Mouse (Mus musculus) myocyte (in vitro differentiated cells): ENCODE data around the gene B3galnt1. TPM values are rescaled to one million over a fixed set of nuclear protein-coding genes. Genes with fewer than 3 reads are reported as not detected.

ENCODE experiments used
- H3K27me3 ChIP-seq: one replicate; pipeline ENCODE4 v1.6.1; 2011; ENCODE audit not compliant: control insufficient read depth, insufficient read depth, insufficient read length
- H3K36me3 ChIP-seq: one replicate; pipeline ENCODE4 v1.6.1; 2011; ENCODE audit not compliant: control insufficient read depth, insufficient read depth
- H3K4me2 ChIP-seq: one replicate; pipeline ENCODE4 v1.6.1; 2011; ENCODE audit warnings: low read depth, control low read depth
- H3K4me3 ChIP-seq: one replicate; pipeline ENCODE4 v1.5.1; 2011; ENCODE audit warnings: mild to moderate bottlenecking, control low read depth, moderate library complexity
- H3K79me2 ChIP-seq: one replicate; pipeline ENCODE4 v1.6.1; 2011; ENCODE audit not compliant: control insufficient read depth, insufficient read depth
- H3ac ChIP-seq: one replicate; pipeline ENCODE4 v1.6.1; 2011; ENCODE audit not compliant: control insufficient read depth, insufficient read length
- CEBPB ChIP-seq: IDR thresholded peaks from 2 replicates; pipeline ENCODE4 v1.6.1; 2011; ENCODE audit warnings: mild to moderate bottlenecking, moderate library complexity; ENCODE audit not compliant: poor library complexity, insufficient read depth, severe bottlenecking
- MYOD1 ChIP-seq, 3 experiments: IDR thresholded peaks; one replicate each; pipeline ENCODE4 v1.6.1; 2011; ENCODE audit warnings: control low read depth in 2 of 3, low read depth in 2 of 3, mild to moderate bottlenecking in 2 of 3, moderate library complexity in 1 of 3; ENCODE audit not compliant: insufficient read length in 2 of 3, control insufficient read depth in 1 of 3
- MYOG ChIP-seq, 3 experiments: IDR thresholded peaks; one replicate each; pipeline ENCODE4 v1.6.1; 2011; ENCODE audit warnings: control low read depth in 2 of 3, low read depth in 2 of 3, mild to moderate bottlenecking in 2 of 3; ENCODE audit not compliant: insufficient read length in 2 of 3, control insufficient read depth in 1 of 3, insufficient read depth in 1 of 3
- POLR2A ChIP-seq: IDR thresholded peaks from one replicate; pipeline ENCODE4 v1.6.1; 2011; ENCODE audit warnings: low read depth, mild to moderate bottlenecking, control low read depth, moderate library complexity; ENCODE audit not compliant: insufficient read length
- REST ChIP-seq: IDR thresholded peaks from one replicate; pipeline ENCODE4 v1.6.1; 2011; ENCODE audit warnings: mild to moderate bottlenecking, control low read depth, moderate library complexity; ENCODE audit not compliant: insufficient read depth, insufficient read length
- SRF ChIP-seq: IDR thresholded peaks from one replicate; pipeline ENCODE4 v1.6.1; 2011; ENCODE audit warnings: low read depth; ENCODE audit not compliant: control insufficient read depth, insufficient read length
- polyA plus RNA-seq: library from polyadenylated mRNA; unstranded; fragments of >200 nt; fragmentation: generic; extraction: Trizol; gene quantifications from one replicate; pipeline ENCODE4 v1.2.1, GENCODE M21; 2012; ENCODE audit warnings: missing spikeins

B3galnt1 gene
- polyA plus RNA-seq, 1 experiment, result 1.6 TPM

DNA sequence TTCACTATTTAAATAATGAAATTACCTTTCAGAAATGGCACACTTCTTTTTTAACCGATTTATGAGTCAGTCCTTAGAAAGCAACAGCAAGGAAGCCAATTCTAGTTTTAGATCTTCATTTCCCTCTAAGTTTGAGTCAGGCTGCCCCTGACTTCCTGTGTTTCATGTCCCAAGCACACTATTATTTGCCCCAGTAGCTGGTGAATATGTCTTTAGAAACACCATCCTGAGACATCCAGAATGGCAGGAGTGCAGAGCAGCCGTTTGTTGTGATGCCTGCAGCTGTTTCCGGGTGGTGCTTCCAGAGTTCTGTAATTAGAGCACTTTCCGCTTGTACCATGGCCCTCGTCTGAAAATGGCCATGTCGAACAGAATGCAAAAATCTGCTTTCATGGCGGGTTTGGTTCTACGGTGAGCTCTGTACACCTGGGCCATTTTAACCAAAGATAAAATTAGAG is 73.7 kb downstream of the B3galnt1 start:
- Histone ChIP-seq H3K36me3 (no peaks in the 10 kb centered on the region), H3K4me2 (peak overlapping the region; percentile 62), H3K79me2 (no peaks in the 10 kb centered on the region), H3ac (no peak overlapping the region), H3K4me3 (no peak overlapping the region), H3K27me3 (no peaks in the 10 kb centered on the region)
- peak in 2 of 3 experiments; percentile 56 to 63 for TF ChIP-seq MYOG (IDR thresholded peaks at IDR 0.05; ENCODE audit: control insufficient read depth in 1 of 3, insufficient read depth in 1 of 3, insufficient read length in 2 of 3, low read depth in 2 of 3)
- TF ChIP-seq MYOD1 (IDR thresholded peaks at IDR 0.05; ENCODE audit: control insufficient read depth in 1 of 3, insufficient read length in 2 of 3, low read depth in 2 of 3), result peak in 2 of 3 experiments; percentile 29 to 71
- no peak for TF ChIP-seq POLR2A

DNA sequence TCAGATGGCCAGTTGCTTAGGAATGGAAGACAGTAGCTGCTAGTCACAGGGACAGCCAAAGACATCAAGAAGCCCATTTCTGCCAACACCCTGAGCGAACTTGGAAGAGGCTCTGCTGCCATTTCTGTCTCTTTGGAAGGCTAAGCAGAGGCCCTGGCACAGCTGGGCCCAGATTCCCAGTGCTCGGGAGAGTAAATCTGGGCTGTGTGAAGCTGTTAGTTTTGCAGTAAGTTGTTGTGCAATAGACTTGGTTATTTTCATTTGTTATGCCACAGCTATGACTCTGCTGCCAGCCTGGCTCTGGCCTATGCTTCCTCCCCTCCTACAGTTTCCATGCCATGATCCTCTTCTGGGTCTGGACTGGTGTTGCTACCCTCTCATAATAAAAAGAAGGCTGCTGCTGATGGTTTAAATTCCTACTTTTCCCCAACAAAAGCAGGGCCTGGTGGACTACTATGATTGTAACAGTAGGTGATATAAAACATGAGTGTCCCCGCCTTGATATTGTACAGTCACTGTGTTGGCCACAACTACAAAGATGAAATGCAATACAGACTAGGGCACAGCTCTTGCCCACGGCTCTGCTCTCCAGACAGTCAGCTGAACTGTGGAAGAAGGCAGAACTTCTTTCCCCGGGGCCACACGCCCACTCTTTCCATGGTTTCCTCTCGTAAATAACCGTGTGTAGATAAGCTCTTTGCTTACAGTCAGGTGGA is 74.2 kb downstream of the B3galnt1 start:
- TF ChIP-seq CEBPB, result peak; percentile 85
- TF ChIP-seq MYOD1 (IDR thresholded peaks at IDR 0.05; ENCODE audit: control insufficient read depth in 1 of 3, insufficient read length in 2 of 3, low read depth in 2 of 3), result peak in 1 of 3 experiments; percentile 3
- TF ChIP-seq POLR2A, result no peak
- TF ChIP-seq SRF, result no peak
- TF ChIP-seq REST, result no peak
- no peaks in the 10 kb centered on the region for H3K36me3 ChIP-seq
- no peak overlapping the region for H3ac ChIP-seq
- H3K27me3 ChIP-seq, result no peaks in the 10 kb centered on the region
- H3K4me3 ChIP-seq, result no peak overlapping the region
- H3K79me2 ChIP-seq, result no peaks in the 10 kb centered on the region
- peak overlapping the region; percentile 62 for H3K4me2 ChIP-seq

Other genes starting within 250 kb of the B3galnt1 start
- gene Nmd3, start 123.0 kb upstream of the B3galnt1 start, polyA plus RNA-seq, result 60.2 TPM